Mouse (Mus musculus): Measurements from ENCODE around the gene 6720489N17Rik.
"Not testable (repeated sequence)": the region's sequence is repeated elsewhere in the genome, so short reads cannot be mapped to it uniquely, and the experiment has no call there.

Gene 6720489N17Rik

GRCm38 (mm10) chr13:62623577-62624276 lies at the start of gene 6720489N17Rik:
TSS of gene 6720489N17Rik (minus strand) at chr13:62624182.
- DNase-seq (ENCODE audit: low read depth, low spot score): peak; percentile 89

- no peak for DNase-seq (ENCODE audit: low read depth, low spot score)
These were observed 29.4 kb upstream of the 6720489N17Rik start for GRCm38 (mm10) chr13:62653369-62653743.

DNA sequence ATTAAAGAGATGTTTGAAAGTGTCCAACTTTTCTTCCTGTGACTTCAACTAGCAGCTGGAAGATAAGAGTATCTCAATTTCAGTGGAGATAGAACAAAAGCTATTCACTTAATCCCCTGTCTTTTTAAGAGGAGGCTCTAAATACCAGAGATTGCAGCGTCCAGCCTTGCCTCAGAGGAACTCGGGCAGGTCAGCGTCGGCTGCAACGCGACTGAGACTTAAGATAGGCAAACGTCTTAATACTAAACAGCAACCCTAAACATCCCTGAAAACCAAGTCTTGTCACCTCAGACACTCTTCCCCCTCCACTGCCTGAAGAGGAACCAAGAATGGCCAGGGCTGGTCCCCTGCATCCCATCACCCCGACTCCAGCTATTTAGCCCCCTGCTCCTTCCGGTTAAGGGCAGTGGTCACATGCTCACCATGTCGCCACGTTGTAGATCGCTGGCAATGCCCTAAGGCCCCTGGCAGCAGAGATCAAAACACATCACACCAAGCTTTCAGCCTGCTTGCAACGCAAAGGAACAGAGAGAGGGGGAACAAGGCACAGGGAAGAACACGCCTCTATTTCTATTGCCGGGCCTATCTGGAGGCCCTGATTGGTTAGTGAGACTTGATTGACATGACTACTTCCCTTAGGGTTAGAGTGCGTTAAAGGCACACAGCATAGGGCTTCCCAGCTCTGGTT lies 28.8 kb upstream of the 6720489N17Rik start:
- peak; percentile 92 for DNase-seq (ENCODE audit: low read depth, low spot score)

DNA sequence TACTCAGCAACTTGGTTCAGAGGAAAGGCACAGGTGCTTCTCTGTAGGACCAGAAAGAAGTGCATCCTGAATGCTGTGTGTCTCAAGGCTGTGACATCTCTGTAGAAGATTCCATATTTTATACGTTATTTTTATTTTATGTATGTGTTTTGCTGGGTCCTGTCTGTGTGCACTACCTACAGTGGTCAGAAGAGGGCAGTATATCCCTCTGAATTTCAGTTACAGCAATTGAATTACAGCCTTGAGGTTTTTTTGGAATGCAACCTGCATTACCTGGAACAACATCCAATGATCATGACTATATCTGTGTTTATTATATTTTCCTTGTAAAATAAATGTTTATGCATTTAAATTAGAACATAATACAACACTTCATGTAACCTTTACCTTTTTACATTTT lies 3.1 kb upstream of the 6720489N17Rik start:
- DNase-seq (ENCODE audit: low read depth, low spot score): peak; percentile 59

GRCm38 (mm10) chr13:62624277-62624665 lies 289 bp upstream of the 6720489N17Rik start:
- DNase-seq (ENCODE audit: low read depth, low spot score): not testable (repeated sequence)

- DNase-seq (ENCODE audit: low read depth, low spot score): not testable (repeated sequence)
These were observed 6.5 kb downstream of the 6720489N17Rik start for GRCm38 (mm10) chr13:62617449-62617848.

- not testable (repeated sequence) for DNase-seq (ENCODE audit: low read depth, low spot score)
These were observed 52.9 kb downstream of the 6720489N17Rik start, which contains the start of gene Zfp934 for GRCm38 (mm10) chr13:62571099-62571498. TSS of gene Zfp934 (minus strand) at chr13:62571199.

DNA sequence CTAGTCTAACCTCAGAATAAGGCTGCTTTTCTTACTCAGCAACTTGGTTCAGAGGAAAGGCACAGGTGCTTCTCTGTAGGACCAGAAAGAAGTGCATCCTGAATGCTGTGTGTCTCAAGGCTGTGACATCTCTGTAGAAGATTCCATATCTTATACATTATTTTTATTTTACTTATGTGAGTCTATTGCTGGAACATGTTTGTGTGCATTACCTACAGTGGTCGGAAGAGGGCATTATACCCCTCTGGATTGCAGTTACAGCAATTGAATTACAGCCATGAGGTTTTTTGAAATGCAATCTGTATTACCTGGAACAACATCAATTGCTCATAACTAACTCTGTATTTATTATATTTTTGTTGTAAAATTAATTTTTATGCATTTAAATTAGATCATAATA lies 62.3 kb downstream of the 6720489N17Rik start:
- DNase-seq (ENCODE audit: low read depth, low spot score): not testable (repeated sequence)

DNA sequence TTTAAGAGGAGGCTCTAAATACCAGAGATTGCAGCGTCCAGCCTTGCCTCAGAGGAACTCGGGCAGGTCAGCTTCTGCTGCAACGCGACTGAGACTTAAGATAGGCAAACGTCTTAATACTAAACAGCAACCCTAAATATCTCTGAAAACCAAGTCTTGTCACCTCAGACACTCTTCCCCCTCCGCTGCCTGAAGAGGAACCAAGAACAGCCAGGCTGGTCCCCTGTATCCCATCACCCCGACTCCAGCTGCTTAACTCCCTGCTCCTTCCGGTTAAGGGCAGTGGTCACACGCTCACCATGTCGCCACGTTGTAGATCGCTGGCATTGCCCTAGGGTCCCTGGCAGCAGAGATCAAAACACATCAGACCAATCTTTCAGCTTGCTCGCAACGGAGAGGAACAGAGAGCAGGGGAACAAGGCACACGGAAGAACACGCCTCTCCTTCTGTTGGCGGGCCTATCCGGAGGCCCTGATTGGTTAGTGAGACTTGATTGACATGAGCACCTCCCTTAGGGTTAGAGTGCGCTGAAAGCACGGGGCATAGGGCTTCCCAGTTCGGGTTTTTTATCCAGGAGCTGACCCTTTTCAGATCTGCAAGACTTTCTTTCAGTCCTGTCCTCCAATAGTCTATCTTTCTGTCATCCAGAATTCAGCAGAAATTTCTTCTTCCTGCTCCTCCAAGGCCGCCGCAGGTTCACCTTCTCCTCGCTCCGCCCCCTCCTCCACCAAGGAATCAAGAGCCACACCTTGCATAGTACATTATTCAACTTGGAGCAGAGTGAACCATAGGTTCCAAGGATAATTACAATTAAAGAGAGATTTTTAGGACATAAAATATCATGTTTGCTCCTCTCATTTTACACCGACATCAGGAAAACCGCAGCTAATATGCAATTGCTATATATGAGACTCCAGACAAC lies 65.5 kb downstream of the 6720489N17Rik start, which contains the start of gene Zfp935:
TSS of gene Zfp935 (minus strand) at position 323 of the 922 bp plus-strand sequence.
- peak; percentile 55 for DNase-seq (ENCODE audit: low read depth, low spot score)

Measured in R1 (cell line).